Mouse (Mus musculus): ENCODE results near the gene Phldb2. TPM values are rescaled to one million over a fixed set of nuclear protein-coding genes. Genes with fewer than 3 reads are reported as not detected.
A peak's percentile ranks its signal among the peaks of the same experiment; 100 is the strongest.

Phldb2 gene
- polyA plus RNA-seq, 1 experiment from 2014 or later = 90.1 TPM

- no peak for ATAC-seq (ENCODE audit: low FRiP score, low TSS enrichment)
- 61% methylated on average over 7 of the region's 7 CpGs for WGBS
- peaks cover 15% of the 10 kb centered on the region for H3K4me1 ChIP-seq (ENCODE audit: insufficient read depth, low read length)
- 0 out of 2 replicates have a peak overlapping the region, but pooled peaks have one; percentile 11 for H3K27ac ChIP-seq (ENCODE audit: low read length)
- H3K9ac ChIP-seq (replicated peaks; ENCODE audit: low read length) = no peak overlapping the region
- no peaks in the 10 kb centered on the region for H3K36me3 ChIP-seq (ENCODE audit: insufficient read depth, low read length)
- no peaks in the 10 kb centered on the region for H3K9me3 ChIP-seq (ENCODE audit: low read length)
- H3K27me3 ChIP-seq (ENCODE audit: insufficient read depth, low read length) = no peaks in the 10 kb centered on the region
- H3K4me3 ChIP-seq (ENCODE audit: low read length) = no peak overlapping the region
- no peak overlapping the region for H3K4me2 ChIP-seq (replicated peaks; ENCODE audit: low read depth, low read length)
Observed at GRCm38 (mm10) chr16:45881177-45881832, 72.1 kb downstream of the Phldb2 start.

DNA sequence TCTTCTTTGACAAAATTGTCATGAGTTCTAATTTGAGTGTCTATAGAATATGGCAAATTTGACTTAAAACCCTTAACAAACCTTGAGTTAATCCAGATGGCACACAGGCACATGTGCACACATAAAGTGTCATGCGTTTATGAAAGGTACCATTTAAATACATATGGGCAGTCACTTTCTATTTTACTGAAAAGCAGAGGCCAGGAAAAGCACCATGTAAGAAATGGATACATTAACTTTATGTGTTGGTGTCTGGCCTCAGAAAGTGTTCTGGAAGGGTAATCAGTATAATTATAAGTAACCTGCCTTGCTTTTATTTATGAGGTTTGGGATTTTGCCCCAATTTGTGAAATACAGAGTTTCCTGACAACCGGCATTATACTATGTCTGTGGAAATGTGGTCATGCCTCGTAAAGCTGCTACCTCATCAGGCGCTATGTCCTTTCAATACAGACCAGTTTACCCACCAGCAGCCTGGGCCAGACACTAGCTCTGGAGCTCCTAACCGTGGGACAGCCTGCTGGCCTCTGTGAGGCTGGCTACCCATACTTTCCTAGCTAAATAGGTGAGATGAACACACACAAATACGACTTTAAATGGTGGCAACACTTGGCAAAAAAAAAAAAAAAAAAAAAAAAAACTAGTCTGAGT lies 73.2 kb downstream of the Phldb2 start:
- Histone ChIP-seq H3K9me3 (ENCODE audit: low read length) (no peaks in the 10 kb centered on the region), H3K4me1 (ENCODE audit: insufficient read depth, low read length) (peaks cover 12% of the 10 kb centered on the region), H3K27ac (ENCODE audit: low read length) (no peak overlapping the region), H3K36me3 (ENCODE audit: insufficient read depth, low read length) (no peaks in the 10 kb centered on the region), H3K4me2 (replicated peaks; ENCODE audit: low read depth, low read length) (no peak overlapping the region), H3K27me3 (ENCODE audit: insufficient read depth, low read length) (no peaks in the 10 kb centered on the region), H3K4me3 (ENCODE audit: low read length) (no peak overlapping the region), H3K9ac (replicated peaks; ENCODE audit: low read length) (no peak overlapping the region)
- no peak for ATAC-seq (ENCODE audit: low FRiP score, low TSS enrichment)
- WGBS = 61% methylated on average over 6 of the region's 6 CpGs

- Histone ChIP-seq H3K36me3 (ENCODE audit: insufficient read depth, low read length) (no peaks in the 10 kb centered on the region), H3K4me1 (ENCODE audit: insufficient read depth, low read length) (peaks cover 12% of the 10 kb centered on the region), H3K9ac (replicated peaks; ENCODE audit: low read length) (no peak overlapping the region), H3K4me2 (replicated peaks; ENCODE audit: low read depth, low read length) (no peak overlapping the region), H3K27ac (ENCODE audit: low read length) (peak overlapping the region; percentile 29; the same call in 1 of the 2 replicates), H3K9me3 (ENCODE audit: low read length) (no peaks in the 10 kb centered on the region), H3K27me3 (ENCODE audit: insufficient read depth, low read length) (no peaks in the 10 kb centered on the region), H3K4me3 (ENCODE audit: low read length) (no peak overlapping the region)
- no peak for ATAC-seq (ENCODE audit: low FRiP score, low TSS enrichment)
- WGBS = 54% methylated on average over 1 of the region's 1 CpGs
Observed at GRCm38 (mm10) chr16:45877739-45878138, 75.7 kb downstream of the Phldb2 start.

- Histone ChIP-seq H3K4me3 (ENCODE audit: low read length) (no peak overlapping the region), H3K9me3 (ENCODE audit: low read length) (no peaks in the 10 kb centered on the region), H3K36me3 (ENCODE audit: insufficient read depth, low read length) (no peaks in the 10 kb centered on the region), H3K27me3 (ENCODE audit: insufficient read depth, low read length) (no peaks in the 10 kb centered on the region), H3K9ac (replicated peaks; ENCODE audit: low read length) (no peak overlapping the region), H3K4me1 (ENCODE audit: insufficient read depth, low read length) (peaks cover 12% of the 10 kb centered on the region), H3K4me2 (replicated peaks; ENCODE audit: low read depth, low read length) (no peak overlapping the region), H3K27ac (ENCODE audit: low read length) (peak overlapping the region; percentile 29; the same call in 1 of the 2 replicates)
- peak; percentile 80 for ATAC-seq (ENCODE audit: low FRiP score, low TSS enrichment)
- 56% methylated on average over 5 of the region's 5 CpGs for WGBS
Observed at GRCm38 (mm10) chr16:45877171-45877570, 76.2 kb downstream of the Phldb2 start.

- ATAC-seq (ENCODE audit: low FRiP score, low TSS enrichment) = no peak
- Histone ChIP-seq H3K9me3 (ENCODE audit: low read length) (no peaks in the 10 kb centered on the region), H3K27me3 (ENCODE audit: insufficient read depth, low read length) (no peaks in the 10 kb centered on the region), H3K36me3 (ENCODE audit: insufficient read depth, low read length) (no peaks in the 10 kb centered on the region), H3K4me2 (replicated peaks; ENCODE audit: low read depth, low read length) (no peak overlapping the region), H3K27ac (ENCODE audit: low read length) (no peak overlapping the region), H3K9ac (replicated peaks; ENCODE audit: low read length) (no peak overlapping the region), H3K4me1 (ENCODE audit: insufficient read depth, low read length) (peaks cover 8% of the 10 kb centered on the region), H3K4me3 (ENCODE audit: low read length) (no peak overlapping the region)
- 77% methylated on average over 4 of the region's 4 CpGs for WGBS
Observed at GRCm38 (mm10) chr16:45873397-45873796, 80.0 kb downstream of the Phldb2 start.

DNA sequence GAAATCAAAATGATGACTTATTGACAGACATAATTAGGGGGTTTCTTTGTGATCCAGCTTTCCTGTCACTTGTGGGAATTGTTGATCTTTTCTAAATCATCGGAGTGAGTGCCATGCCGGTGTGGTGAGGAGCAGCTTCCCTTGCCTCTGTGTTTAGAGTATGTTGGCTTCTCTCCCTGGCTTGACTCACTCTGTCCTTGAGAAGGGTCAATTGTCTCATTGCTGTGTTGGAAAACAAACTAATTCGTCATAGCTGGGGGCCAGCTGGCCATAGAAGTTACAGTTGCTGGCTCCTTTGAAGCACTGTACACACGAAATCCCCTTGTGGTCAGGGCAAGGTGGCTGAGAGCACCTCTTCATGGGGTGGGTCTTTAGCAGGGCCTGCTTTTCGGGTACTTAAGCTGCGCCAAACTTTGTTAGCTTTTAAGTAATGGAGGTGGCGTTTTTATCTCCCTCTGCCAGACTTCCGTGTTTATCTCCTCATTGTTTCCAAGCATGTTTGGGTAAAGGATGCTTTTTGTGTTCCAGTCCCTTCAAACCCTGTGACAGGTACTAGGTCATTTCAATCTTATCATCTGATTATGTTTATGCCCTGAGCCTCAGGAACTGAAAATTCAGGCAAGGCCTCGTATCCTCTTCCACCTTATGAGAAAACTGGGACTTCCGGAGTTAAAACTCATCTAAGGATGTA lies 82.0 kb downstream of the Phldb2 start:
- Histone ChIP-seq H3K27ac (ENCODE audit: low read length) (no peak overlapping the region), H3K4me3 (ENCODE audit: low read length) (no peak overlapping the region), H3K27me3 (ENCODE audit: insufficient read depth, low read length) (no peaks in the 10 kb centered on the region), H3K36me3 (ENCODE audit: insufficient read depth, low read length) (no peaks in the 10 kb centered on the region), H3K9ac (replicated peaks; ENCODE audit: low read length) (no peak overlapping the region), H3K4me2 (replicated peaks; ENCODE audit: low read depth, low read length) (no peak overlapping the region), H3K4me1 (ENCODE audit: insufficient read depth, low read length) (no peaks in the 10 kb centered on the region), H3K9me3 (ENCODE audit: low read length) (no peaks in the 10 kb centered on the region)
- WGBS = 64% methylated on average over 10 of the region's 10 CpGs
- no peak for ATAC-seq (ENCODE audit: low FRiP score, low TSS enrichment)

GRCm38 (mm10) chr16:45870651-45871050 lies 82.7 kb downstream of the Phldb2 start:
- Histone ChIP-seq H3K9me3 (ENCODE audit: low read length) (no peaks in the 10 kb centered on the region), H3K27ac (ENCODE audit: low read length) (no peak overlapping the region), H3K27me3 (ENCODE audit: insufficient read depth, low read length) (no peaks in the 10 kb centered on the region), H3K4me2 (replicated peaks; ENCODE audit: low read depth, low read length) (no peak overlapping the region), H3K9ac (replicated peaks; ENCODE audit: low read length) (no peak overlapping the region), H3K36me3 (ENCODE audit: insufficient read depth, low read length) (no peaks in the 10 kb centered on the region), H3K4me1 (ENCODE audit: insufficient read depth, low read length) (no peaks in the 10 kb centered on the region), H3K4me3 (ENCODE audit: low read length) (no peak overlapping the region)
- 39% methylated on average over 2 of the region's 2 CpGs for WGBS
- ATAC-seq (ENCODE audit: low FRiP score, low TSS enrichment) = no peak

DNA sequence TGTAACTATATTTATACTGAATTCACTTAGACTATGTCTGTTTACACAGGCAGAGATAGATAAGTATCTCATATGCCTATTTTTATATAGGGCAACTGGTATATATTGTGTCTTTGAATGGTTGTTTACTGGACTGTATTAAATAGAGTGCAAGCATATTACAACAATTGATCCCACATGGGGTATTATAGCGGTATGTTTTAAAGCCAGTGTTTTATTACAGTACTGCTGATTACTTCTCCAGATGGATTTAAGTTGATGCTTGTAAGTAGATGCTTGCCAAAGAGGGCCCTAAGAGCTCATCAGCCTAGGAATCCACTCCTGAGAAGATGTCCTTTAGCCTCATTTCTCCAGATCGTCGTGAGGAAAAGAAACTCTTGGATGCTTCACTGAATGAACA lies 84.4 kb downstream of the Phldb2 start:
- Histone ChIP-seq H3K27ac (ENCODE audit: low read length) (no peak overlapping the region), H3K4me2 (replicated peaks; ENCODE audit: low read depth, low read length) (no peak overlapping the region), H3K4me1 (ENCODE audit: insufficient read depth, low read length) (no peaks in the 10 kb centered on the region), H3K9me3 (ENCODE audit: low read length) (no peaks in the 10 kb centered on the region), H3K36me3 (ENCODE audit: insufficient read depth, low read length) (no peaks in the 10 kb centered on the region), H3K27me3 (ENCODE audit: insufficient read depth, low read length) (no peaks in the 10 kb centered on the region), H3K4me3 (ENCODE audit: low read length) (no peak overlapping the region), H3K9ac (replicated peaks; ENCODE audit: low read length) (no peak overlapping the region)
- no peak for ATAC-seq (ENCODE audit: low FRiP score, low TSS enrichment)
- WGBS = 71% methylated on average over 3 of the region's 3 CpGs

DNA sequence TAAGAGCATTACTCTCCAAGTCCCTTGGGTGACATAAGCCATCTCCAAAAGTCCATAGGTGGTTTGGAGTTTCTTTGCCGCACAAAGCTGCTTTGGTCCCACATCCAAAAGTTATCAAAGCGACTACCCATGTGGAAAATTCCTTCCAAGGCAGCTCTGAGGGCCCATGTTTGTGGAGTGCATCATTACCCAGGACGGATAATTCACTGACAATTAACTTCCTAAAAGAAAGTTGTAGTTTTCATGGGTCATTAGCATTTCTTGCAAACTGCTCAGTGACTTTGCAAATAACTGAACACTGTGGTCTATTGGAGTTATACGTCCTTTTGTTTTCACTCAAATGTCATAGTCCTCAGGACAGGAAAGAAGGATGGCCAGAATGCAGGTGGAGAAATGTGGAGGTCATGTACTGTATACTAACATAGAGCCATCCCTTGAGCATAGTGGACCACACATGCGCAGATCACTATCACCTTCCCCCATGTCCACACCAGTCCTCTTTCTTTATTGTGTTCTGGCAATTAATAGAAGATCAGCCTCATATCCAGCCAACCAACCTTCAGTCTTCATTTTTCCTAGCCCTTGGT lies 96.0 kb downstream of the Phldb2 start:
- H3K27ac ChIP-seq (ENCODE audit: low read length) = no peak overlapping the region
- ATAC-seq (ENCODE audit: low FRiP score, low TSS enrichment) = peak; percentile 73
- peaks cover 4% of the 10 kb centered on the region; the same call in 1 of the 2 replicates for H3K9me3 ChIP-seq (ENCODE audit: low read length)
- H3K4me1 ChIP-seq (ENCODE audit: insufficient read depth, low read length) = peaks cover 8% of the 10 kb centered on the region
- 47% methylated on average over 5 of the region's 5 CpGs for WGBS
- no peak overlapping the region for H3K4me3 ChIP-seq (ENCODE audit: low read length)
- no peaks in the 10 kb centered on the region for H3K27me3 ChIP-seq (ENCODE audit: insufficient read depth, low read length)
- no peak overlapping the region for H3K9ac ChIP-seq (replicated peaks; ENCODE audit: low read length)
- no peak overlapping the region for H3K4me2 ChIP-seq (replicated peaks; ENCODE audit: low read depth, low read length)
- H3K36me3 ChIP-seq (ENCODE audit: insufficient read depth, low read length) = no peaks in the 10 kb centered on the region

Measured in kidney, embryonic 16.5 days (tissue).